Mouse (Mus musculus): ENCODE measurements around the gene Tsen34.
"Not testable (repeated sequence)": the region's sequence is repeated elsewhere in the genome, so short reads cannot be mapped to it uniquely, and the experiment has no call there.

Tsen34 gene

DNA sequence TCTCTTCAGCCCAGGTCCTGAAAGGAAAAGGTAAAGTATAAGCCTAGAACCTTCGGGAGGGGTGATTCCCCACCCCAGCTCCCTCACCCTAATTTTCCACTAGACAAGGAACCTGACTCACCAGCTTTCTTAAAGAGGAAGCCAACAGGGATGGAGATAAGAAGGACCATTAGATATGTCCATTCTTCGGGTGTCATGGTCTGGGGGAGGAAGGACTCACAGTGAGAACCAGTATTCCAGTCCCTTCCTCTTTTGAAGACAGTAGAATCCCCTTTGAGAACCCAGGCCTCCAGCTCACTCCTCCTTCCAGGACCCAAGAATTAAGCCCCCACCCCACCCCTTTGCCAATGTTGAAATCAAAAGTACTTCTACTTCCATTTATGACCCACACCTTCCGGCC lies 744 bp upstream of the Tsen34 start:
- no peak for DNase-seq (ENCODE audit: low spot score)

DNA sequence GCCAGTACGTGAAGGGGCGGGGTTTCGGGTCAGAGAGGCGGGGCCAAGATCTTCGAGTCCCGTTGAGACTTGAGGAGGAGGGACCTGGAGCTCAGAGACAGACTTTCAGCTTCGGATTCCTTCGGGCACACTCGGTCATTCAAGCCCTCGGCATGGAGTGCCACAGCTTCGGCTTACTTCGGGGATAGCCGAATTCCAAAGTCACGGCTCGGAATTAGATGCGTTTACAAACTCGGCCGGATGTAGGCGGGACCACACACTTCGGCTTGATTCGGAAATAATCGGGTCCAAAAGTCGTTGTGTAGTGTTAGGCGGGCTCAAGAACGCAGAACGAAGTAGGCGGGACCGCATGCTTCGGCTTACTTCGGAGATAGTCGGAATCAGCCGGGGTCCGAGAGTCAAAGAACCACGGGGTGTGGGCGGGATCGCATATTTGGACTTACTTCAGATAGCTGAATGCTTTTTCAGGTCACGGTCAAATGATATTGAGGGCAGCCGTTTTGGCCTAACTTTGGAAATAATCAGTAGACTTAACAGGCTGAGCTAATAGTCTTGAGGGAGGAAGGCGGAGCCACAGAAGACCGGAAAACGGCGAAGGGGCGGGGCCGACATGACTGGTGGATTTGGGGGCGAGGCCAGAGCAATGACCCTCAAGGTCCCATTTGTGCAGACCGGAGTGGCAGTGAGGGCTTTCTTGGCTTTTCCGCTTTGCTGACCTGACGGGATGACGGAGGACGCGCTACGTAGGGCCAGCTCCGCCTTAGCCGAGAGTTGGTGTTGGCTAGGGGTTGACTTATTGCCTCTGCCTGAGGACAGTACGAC lies 535 bp downstream of the Tsen34 start, which contains the start of gene Mboat7:
Mboat7 (minus strand) TSS at position 537 of the 822 bp plus-strand sequence.
- DNase-seq (ENCODE audit: low spot score) = peak; percentile 96

DNA sequence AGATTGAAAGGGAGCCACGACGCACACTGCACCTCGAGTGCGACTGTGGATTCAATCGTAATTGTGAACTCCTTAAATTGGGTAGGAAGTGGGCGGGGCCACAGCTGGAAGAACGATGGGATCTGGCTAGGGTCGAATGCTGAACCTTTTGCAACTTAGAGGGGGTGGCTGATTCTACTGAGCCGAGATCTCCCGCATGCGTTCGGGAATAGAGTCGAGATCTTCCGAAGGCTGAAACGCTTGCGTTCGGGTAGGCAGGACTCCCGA lies 1.1 kb downstream of the Tsen34 start:
- peak; percentile 46 for DNase-seq (ENCODE audit: low spot score)

DNA sequence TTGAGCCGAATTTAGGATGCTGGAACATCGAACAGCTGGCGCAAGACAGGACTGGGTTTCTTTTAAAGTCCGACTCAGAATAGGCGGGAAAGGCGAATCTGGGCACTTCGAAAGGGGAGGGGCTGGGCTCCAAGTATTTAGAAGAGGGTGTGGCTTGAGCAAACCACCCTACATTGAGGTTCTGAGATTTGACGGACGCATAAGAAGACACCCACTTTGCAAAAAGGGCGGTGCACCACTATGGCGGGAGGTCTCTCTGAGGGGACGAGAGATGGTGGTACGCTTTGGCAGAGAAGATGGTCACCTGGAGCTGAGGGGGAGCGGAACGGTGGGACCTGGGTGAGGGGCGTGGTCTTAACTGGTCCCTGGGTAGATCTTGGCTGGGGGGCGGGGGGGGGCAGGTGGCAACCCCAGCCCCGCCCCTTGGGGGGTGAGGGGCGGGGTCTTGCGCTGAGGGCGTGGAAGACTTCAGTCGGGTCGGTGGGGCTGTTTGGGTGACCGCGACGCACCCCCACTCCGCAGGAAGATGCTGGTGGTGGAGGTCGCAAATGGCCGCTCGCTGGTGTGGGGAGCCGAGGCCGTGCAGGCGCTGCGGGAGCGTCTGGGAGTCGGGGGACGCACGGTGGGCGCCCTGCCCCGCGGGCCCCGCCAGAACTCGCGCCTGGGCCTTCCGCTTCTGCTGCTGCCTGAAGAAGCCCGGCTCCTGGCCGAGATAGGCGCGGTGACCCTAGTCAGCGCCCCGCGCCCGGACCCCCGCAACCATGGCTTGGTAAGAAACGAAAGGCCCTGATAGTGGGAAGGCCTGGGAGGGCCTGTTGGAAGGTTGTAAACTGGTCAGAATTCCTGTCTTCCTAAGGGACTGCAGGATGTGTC lies 1.6 kb downstream of the Tsen34 start:
- DNase-seq (ENCODE audit: low spot score) = no peak

DNA sequence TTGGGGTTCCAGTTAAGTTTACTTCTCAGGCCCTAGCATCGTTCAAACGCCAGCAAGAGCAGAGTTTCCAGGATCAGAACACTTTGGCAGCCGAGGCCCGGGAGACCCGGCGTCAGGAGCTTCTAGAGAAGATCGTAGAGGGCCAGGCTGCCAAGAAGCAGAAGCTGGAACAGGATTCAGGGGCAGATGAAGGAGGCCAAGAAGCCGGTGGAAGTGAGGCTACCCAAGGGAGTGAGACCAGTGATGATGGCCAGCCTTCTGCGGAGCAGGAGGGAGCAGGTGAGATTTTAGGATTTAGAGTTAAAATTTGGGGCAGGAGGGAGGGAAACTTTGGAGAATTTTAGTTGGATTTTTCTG lies 2.3 kb downstream of the Tsen34 start:
- not testable (repeated sequence) for DNase-seq (ENCODE audit: low spot score)

DNA sequence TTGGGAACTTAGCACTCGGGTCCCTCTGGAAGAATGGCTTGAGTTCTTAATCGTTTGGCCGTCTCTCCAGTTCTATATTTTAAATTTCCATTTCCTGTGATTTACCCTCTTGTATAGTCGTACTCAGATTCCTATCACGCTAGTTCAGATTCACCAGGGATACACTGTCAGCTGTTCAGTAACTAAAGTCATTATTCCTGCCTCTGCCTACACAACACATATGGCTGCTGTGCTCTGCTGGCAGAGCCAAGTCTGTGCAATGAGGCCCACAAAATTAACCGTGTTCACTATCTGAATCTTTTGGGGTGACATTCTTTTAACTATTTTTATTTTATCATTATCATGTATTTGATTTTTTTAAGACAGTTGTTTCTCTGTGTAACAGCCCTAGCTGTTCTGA lies 5.8 kb downstream of the Tsen34 start:
- DNase-seq (ENCODE audit: low spot score) = no peak

DNA sequence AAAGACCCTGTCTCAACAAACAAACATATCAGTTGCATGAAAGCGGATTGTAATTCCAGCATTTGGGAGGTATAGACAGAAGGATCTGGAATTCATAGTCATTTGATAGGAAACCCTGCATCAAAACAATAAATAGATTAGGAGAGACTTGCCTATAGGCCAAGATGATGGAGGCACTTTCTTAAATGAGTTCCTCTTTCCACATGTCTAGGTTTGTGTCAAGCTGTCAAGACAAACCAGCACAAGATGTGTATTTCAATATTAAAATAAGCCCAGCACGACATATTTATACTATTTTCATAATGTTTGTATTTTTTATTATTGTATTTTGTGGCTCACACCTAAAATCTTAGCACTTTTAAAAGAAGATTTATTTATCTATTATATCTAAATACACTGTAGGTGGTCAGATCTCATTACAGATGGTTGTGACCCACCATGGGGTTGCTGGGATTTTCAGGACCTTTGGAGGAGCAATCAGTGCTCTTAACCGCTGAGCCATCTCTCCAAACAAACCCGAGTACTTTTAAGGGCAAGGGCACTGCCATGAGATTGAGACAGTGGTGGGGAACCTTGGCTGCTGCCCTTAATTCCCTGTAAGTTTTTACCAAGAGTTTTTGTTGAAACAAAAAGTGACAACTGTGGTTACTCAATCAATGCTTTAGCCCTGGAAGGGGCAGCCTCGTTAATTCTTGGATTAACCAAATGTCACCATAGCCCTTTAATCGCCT lies 10.7 kb downstream of the Tsen34 start:
- DNase-seq (ENCODE audit: low spot score) = no peak

DNA sequence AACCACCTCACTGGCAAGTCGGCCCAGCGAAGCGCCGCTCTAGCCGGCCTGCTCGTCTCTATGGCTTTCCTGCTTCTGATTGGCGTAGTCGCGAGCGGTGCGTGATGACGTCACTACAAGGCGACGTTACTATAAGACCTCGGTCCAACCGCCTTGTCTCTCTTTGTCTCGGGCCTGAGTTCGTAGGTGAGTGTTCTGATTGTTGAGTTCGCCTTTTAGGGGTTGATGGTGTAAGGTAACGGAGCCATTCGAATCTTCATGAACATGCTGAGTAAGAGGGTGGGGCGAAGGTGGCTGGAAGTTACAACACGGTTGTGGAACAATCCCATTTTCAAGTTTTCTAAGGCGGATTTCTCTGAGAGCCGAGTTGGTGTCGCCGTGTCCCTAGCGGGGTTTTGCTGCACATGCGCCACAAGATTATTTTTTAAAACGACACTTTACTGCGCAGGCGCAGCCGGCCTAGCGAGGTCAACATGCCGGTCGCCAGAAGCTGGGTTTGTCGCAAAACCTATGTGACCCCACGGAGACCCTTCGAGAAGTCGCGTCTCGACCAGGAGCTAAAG lies 11.3 kb downstream of the Tsen34 start, which contains the start of gene Rps9:
Rps9 (plus strand) TSS at position 115 of the 563 bp plus-strand sequence.
- DNase-seq (ENCODE audit: low spot score) = peak; percentile 98

DNA sequence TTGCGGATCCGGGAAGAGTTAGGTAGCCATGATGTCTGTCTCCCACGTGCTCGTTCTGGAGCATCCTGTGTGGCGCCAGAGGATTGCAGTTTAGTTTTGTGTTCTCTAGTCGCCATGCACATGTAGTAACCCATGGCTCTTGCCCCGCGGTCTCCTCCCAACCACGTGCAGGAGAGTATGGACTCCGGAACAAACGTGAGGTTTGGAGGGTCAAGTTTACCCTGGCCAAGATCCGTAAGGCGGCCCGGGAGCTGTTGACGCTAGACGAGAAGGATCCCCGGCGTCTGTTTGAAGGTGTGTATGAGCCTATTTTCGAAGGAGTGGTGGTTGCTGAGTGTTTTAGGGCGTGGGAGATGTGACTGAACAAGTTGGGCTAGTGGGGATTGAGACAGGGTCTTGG lies 11.8 kb downstream of the Tsen34 start:
- no peak for DNase-seq (ENCODE audit: low spot score)

DNA sequence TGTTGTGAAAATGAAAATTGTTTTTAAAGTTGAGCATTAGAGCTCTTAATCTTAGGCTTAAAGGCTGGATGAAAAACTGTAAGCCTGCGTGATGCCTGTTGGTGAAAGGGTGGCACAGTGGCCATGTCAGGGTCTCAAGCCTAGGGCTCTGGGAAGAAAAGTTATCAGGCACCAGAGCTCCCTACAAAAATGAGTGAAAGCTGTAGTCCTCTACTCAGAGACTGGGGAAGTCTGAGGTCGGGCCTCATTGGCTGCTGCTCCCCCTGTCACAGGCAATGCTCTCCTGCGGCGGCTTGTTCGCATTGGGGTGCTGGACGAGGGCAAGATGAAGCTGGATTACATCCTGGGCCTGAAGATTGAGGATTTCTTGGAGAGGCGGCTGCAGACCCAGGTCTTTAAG lies 12.8 kb downstream of the Tsen34 start:
- DNase-seq (ENCODE audit: low spot score) = not testable (repeated sequence)

DNA sequence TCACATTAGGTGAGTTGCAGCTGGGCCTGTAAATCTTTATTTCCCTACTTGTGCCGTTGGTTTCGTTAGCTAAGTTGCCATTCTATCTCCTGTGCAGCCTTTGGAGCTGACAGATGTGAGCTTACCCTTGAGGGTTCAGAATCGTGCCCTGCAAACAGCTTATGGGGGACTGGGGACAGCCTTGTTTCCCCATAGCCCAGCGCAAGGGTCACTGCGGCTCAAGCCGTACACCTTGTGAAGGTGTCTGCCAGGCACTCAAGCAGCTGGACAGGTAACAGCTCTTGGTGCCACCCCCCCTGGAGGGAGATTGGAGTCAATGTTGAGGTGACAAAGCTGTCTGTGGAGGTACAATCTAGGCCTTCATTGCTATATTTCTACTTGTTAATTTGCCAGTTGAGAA lies 13.2 kb downstream of the Tsen34 start:
- DNase-seq (ENCODE audit: low spot score) = no peak

DNA sequence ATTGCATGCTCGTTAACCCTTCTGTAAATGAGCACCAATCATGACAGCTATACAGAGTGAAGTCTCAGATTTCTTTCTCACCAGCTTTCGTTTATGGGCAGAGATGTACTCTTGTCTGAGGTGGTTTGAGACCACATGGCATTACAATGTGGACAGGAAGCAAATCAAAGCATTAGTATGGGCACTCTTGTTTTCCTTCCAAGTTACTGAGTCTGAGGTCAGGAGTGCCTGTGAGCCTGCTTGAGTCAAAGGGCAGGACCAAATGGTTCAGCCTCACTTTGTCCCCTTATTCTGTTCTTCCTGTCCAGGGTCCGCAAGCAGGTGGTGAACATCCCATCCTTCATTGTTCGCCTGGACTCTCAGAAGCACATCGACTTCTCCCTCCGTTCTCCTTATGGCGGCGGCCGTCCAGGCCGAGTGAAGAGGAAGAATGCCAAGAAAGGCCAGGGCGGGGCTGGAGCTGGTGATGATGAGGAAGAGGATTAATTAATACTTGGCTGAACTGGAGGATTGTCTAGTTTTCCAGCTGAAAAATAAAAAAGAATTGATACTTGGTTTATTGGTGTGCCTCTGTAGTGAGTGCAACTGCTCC lies 13.8 kb downstream of the Tsen34 start:
- no peak for DNase-seq (ENCODE audit: low spot score)

DNA sequence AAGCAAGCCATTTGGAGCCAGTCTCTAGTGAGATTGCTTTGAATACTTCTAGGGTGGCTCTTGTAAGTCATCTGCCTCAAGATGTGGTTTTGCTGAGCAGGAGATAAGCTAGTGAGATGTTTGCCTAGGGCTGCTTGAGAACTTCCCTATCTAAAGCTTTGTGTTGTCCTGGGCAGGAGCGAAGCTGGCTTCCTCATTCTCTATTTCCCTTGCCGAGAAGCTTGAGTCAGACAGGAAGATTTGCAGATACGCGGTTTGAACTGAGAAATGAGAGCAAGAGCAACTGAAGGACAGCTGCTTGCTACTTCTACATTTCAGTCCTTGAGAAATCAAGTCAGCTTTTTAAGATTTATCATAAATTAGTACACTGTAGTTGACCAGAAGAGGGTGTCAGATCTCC lies 14.4 kb downstream of the Tsen34 start:
- DNase-seq (ENCODE audit: low spot score) = no peak

DNA sequence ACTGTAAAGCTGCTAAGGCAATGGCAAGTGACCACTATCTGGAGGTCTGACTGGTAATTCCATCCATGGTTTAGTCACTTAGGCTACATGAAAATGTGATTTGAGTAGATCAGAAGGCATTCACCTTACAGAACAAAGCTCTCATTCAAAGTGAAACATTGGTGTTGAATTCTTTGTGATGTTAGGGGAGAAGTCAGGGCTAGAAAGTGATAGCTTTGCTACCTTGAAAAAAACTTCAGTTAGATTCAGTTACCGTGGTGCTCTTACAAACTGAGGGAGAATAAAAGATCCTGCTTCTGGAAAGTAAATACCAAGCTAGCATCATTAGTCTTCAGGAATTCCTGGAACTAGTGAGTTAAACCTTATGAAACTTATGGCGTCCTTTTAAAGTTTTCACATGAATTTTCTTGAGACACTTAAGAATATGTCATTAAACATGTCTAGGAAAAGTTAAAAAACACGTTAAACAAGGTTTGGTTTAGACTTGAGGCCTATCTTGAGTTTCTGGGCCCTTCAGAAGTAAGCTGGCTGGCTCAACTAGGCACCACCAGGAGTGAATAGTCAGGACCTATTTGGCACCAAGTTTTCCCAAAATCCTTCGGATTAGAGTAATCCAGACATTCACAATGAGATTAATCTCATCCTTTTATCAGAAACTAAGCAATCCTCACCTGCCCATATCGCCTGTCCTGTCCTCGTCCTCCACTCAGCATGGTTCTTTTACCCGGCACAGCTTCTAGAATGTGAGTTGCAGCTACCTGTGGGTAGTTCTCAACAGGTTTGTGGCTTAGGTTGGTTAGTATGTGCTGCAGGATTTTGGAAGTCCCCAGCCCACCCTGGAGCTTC lies 15.1 kb downstream of the Tsen34 start:
- no peak for DNase-seq (ENCODE audit: low spot score)

DNA sequence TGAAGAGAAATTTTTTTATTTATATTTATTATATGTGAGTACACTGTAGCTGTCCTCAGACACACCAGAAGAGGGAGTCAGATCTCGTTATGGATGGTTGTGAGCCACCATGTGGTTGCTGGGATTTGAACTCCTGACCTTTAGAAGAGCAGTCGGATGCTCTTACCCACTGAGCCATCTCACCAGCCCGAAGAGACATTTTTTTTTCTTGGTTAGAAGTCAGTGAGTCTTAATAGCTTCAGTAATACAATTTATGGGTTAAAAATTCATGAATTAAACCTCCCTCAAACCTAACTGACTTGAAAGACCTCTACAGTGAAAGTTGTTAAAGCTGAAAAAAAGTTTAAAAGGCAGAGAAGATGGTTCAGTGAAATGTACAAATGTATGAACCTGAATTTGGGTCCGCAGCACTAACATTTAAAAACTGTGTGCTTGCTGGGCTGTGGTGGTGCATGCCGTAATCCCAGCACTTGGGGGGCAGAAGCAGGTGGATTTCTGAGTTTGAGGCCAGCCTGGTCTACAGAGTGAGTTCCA lies 15.9 kb downstream of the Tsen34 start:
- not testable (repeated sequence) for DNase-seq (ENCODE audit: low spot score)

DNA sequence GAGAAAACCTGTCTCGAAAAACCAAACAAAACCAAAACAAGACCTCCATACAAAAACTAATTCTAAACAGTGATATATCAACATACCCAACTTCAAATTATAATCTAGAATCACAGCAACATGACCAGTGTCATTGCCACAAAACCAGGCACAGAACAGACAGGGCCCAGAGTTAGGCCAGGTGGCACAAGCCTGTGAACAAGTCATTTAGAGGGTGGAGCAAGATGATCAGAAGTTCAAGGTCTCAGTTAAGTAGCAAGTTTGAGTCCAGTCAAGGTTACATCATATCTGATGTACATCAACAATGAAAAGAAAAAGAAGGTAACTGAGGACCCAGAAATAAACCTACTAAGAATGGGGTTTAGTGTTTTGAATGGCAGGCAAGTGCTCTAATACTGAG lies 16.3 kb downstream of the Tsen34 start:
- DNase-seq (ENCODE audit: low spot score) = no peak

DNA sequence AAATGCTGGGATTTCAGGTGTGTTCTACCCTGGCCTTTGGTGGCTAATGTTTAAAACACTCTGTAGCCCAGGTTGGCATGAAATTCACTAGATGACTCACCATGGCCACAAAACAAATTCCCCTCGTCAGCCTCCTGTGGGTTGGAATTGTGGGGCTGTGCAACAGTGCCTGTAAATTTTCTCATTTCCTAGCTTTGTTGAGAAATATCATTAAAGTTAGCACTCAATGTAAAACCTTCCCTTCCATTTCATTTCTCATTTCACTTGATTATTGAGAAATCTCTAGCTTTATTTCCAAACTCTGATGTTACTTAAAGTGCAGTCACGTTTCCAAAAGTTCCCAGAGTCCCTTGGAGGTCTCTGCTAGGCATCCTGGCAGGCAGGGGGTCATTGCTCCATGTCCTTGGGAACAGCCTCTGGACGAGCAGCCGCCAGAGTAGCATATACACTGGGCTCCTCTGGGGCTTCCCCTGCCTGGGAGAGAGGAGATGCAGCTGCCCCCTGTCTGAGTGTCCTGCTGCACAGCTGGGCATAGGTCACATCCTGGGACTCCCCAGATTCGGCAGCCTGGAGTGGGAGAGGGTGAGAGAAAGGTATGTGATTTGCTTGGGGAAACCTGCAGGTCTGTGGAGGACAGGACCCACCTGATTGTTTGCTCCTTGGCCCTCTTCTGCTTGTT lies 19.7 kb downstream of the Tsen34 start:
- no peak for DNase-seq (ENCODE audit: low spot score)

DNA sequence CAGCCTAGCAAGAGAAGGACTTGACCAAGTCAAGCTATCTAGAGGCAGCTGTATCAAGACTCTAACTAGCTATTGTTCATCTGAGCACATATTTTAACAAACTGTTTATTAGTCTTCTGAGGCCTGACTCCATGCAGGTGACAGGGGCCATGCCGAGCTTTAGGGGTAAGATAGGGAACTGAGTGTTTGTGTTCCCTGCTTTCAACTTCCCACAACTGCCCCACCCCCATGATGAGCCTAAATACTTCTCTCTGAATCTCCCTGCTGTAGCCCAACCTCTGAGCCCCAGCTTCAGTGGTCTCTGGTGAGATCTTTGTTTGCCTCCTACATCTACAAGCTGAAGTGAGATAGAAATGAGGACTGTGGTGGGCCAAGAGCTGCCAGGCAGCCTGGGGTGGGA lies 22.6 kb downstream of the Tsen34 start:
- DNase-seq (ENCODE audit: low spot score) = no peak

DNA sequence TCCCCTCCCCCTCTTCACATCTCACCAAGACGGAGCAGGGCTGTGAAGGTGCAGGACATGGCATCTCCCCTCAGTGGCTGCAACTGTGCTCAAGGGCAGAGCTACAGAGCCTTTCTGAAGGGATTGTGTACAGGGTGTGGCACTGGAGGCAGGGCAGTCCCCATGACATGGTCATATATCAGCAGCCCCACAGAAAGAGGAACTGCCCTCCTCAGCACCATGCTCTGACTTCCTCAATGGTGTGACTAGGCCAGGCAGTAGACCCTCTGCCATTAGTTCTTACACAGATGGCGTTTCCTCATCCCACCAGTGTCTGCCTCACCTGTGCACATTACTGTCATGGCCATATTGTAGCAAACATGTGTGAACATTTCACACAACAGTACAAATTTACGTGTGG lies 27.6 kb downstream of the Tsen34 start, which contains the start of gene Pirb:
Pirb (minus strand) TSS at position 124 of the 400 bp plus-strand sequence.
- DNase-seq (ENCODE audit: low spot score) = not testable (repeated sequence)

DNA sequence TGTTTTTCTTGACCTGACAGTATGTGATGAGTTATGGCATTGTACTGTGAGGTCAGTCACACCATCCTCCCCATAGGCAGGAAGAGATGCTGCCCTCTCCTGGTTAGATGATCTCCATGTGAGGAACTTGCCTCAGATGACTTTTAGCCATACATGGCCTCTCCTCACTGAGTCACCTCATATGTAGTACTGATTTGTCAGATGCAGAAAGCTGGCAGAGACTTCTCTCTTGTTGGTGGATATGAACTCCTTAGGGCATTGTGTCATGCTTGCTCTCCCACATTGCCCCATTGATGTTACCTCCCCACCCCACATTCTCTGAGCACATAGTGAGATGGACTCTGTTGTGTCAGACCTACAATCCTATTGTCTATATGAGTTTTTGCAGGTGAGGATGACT lies 32.8 kb downstream of the Tsen34 start:
- not testable (repeated sequence) for DNase-seq (ENCODE audit: low spot score)
